Comparison of ENCODE assay signal across 8 mouse cellular contexts in the genomic region with DNA sequence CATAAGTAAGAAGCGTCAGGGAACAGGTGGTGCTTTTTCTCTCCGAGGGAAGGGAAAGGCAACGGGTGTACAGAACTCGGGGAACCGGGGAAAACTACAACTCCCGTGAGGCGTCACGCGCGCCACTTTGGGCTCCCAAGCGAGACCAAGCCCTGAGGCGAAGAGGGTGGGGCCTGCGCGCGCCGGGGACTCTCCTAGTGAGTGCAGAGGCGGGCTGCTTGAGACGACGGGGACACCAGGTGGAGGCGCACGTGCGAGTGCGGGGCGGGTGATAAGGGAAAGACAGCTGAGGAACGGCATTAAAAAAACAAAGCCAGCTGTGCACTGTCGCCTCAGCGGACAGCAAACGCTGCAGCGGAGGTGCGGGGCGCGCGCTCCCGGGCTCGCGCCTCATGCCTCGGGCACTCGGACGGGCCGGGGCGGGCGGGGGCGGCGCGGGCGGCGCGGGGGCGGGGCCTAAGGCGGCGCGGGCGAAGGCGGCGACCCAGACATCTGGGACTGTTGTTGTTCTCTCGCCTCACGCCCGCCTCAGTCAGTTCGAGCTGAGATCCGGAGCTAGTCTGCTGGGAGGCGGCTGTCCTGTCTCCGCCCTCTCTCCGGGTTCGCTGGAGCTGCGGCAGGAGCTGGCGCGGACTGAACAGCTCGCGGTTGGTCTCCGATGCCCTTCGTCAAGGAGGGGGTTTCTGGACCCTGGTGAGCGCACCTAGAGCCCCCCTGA. TPM values are rescaled to one million over a fixed set of nuclear protein-coding genes. Genes with fewer than 3 reads are reported as not detected.
DNase-seq lines count a peak whose midpoint lies in the region; ATAC-seq and TF ChIP-seq lines count a peak whose summit lies in the region.

Gene Pgm2l1, plus strand, starts transcription at position 237 of the 718 bp plus-strand sequence.

- peak; percentile 62 for TF ChIP-seq POLR2A in CH12.LX (IDR thresholded peaks at IDR 0.05; ENCODE audit: low read depth, low read length)

- peak; percentile 99 for ATAC-seq in forebrain, embryonic 11.5 days (replicated peaks; ENCODE audit: low FRiP score)
- peak; percentile 99 for ATAC-seq in heart, embryonic 16.5 days (replicated peaks; ENCODE audit: extremely low read depth, insufficient read depth, low FRiP score)
- peak; percentile 98 for ATAC-seq in liver, embryonic 15.5 days (ENCODE audit: insufficient read depth)
- peak; percentile 98 for ATAC-seq in neural tube, embryonic 12.5 days (ENCODE audit: low FRiP score, low read depth)

- peak within 1 kb of the TSS; percentile 95 for H3K4me2 ChIP-seq in CH12.LX (ENCODE audit: insufficient read depth, low read depth, poor library complexity, severe bottlenecking)
- peak within 1 kb of the TSS; percentile 98 for H3K4me2 ChIP-seq in forebrain, embryonic 11.5 days (ENCODE audit: low read depth, low read length, severe bottlenecking)
- peak within 1 kb of the TSS; percentile 86 for H3K4me2 ChIP-seq in heart, embryonic 16.5 days (ENCODE audit: low read depth, low read length)
- H3K4me2 ChIP-seq in liver, embryonic 15.5 days = peak within 1 kb of the TSS; percentile 97
- peak within 1 kb of the TSS; percentile 91 for H3K4me2 ChIP-seq in neural tube, embryonic 12.5 days (replicated peaks)

- H3K79me2 ChIP-seq in CH12.LX (replicated peaks; ENCODE audit: control insufficient read depth, extremely low read depth, insufficient read depth, poor library complexity, severe bottlenecking) = no peaks in the 10 kb centered on the region

- H3K27ac ChIP-seq in CH12.LX (ENCODE audit: insufficient read depth, low read depth) = no peak within 1 kb of the TSS
- H3K27ac ChIP-seq in forebrain, embryonic 11.5 days (ENCODE audit: low read depth, low read length) = peak within 1 kb of the TSS; percentile 82
- H3K27ac ChIP-seq in heart, embryonic 16.5 days (ENCODE audit: low read length) = peak within 1 kb of the TSS; percentile 86
- peak within 1 kb of the TSS; percentile 98 for H3K27ac ChIP-seq in liver, embryonic 15.5 days (replicated peaks)
- H3K27ac ChIP-seq in neural tube, embryonic 12.5 days = peak within 1 kb of the TSS; percentile 83

- TF ChIP-seq RAD21 in CH12.LX (IDR thresholded peaks at IDR 0.05; ENCODE audit: low read depth, low read length) = no peak

- H3K4me3 ChIP-seq in CH12.LX (replicated peaks in 1 of 3; ENCODE audit: low read depth in 2 of 3, low read length in 2 of 3, poor library complexity in 1 of 3) = peak within 1 kb of the TSS; percentile 54 to 75 (median 72)
- peak within 1 kb of the TSS; percentile 74 for H3K4me3 ChIP-seq in forebrain, embryonic 11.5 days (ENCODE audit: low read depth, low read length)
- H3K4me3 ChIP-seq in heart, embryonic 16.5 days (ENCODE audit: low read length) = peak within 1 kb of the TSS; percentile 86
- H3K4me3 ChIP-seq in liver, embryonic 15.5 days (replicated peaks) = peak within 1 kb of the TSS; percentile 81
- peak within 1 kb of the TSS; percentile 84 for H3K4me3 ChIP-seq in neural tube, embryonic 12.5 days

- H3K27me3 ChIP-seq in CH12.LX (replicated peaks) = peaks cover 2% of the 10 kb centered on the region
- no peaks in the 10 kb centered on the region for H3K27me3 ChIP-seq in forebrain, embryonic 11.5 days (ENCODE audit: control insufficient read depth, insufficient read depth, low read length)
- H3K27me3 ChIP-seq in heart, embryonic 16.5 days (ENCODE audit: control insufficient read depth, insufficient read depth, low read length) = no peaks in the 10 kb centered on the region
- no peaks in the 10 kb centered on the region; the same call in 1 of the 2 replicates for H3K27me3 ChIP-seq in liver, embryonic 15.5 days
- no peaks in the 10 kb centered on the region for H3K27me3 ChIP-seq in neural tube, embryonic 12.5 days (replicated peaks)

- in situ Hi-C loops in CH12.LX (cut with MboI; ENCODE audit: low pct_ligation_motif_present, low pct_unique_long_range_greater_than_20kb, low sequenced_read_pairs) = no loop called here

- TF ChIP-seq CTCF in CH12.LX (conservative IDR thresholded peaks at IDR 0.05 in 1 of 2, IDR thresholded peaks at IDR 0.05 in 1 of 2; ENCODE audit: low read depth in 2 of 2, low read length in 2 of 2) = no peak

- no peaks in the 10 kb centered on the region for H3K36me3 ChIP-seq in CH12.LX (replicated peaks in 1 of 2; ENCODE audit: control insufficient read depth in 1 of 2, insufficient read depth in 1 of 2, low read length in 1 of 2)
- no peaks in the 10 kb centered on the region for H3K36me3 ChIP-seq in forebrain, embryonic 11.5 days (ENCODE audit: control insufficient read depth, insufficient read depth, low read length)
- no peaks in the 10 kb centered on the region for H3K36me3 ChIP-seq in heart, embryonic 16.5 days (ENCODE audit: control insufficient read depth, insufficient read depth)
- H3K36me3 ChIP-seq in liver, embryonic 15.5 days (replicated peaks) = no peaks in the 10 kb centered on the region
- no peaks in the 10 kb centered on the region for H3K36me3 ChIP-seq in neural tube, embryonic 12.5 days

- WGBS in forebrain, embryonic 11.5 days = under 1% methylated on average over 54 of the region's 72 CpGs
- under 1% methylated on average over 72 of the region's 72 CpGs for WGBS in heart, embryonic 16.5 days
- WGBS in liver, embryonic 15.5 days (ENCODE audit: insufficient replicate concordance) = under 1% methylated on average over 69 of the region's 72 CpGs
- WGBS in neural tube, embryonic 12.5 days = under 1% methylated on average over 72 of the region's 72 CpGs

- TF ChIP-seq EP300 in CH12.LX (IDR thresholded peaks at IDR 0.05; ENCODE audit: low read length) = no peak

- peak; percentile 93 for DNase-seq in CH12.LX (ENCODE audit: extremely low read depth)
- peak; percentile 97 for DNase-seq in c-Kit-positive CD71-positive TER-119-negative erythroid progenitor cells, embryonic 14.5 days (ENCODE audit: low read depth)
- DNase-seq in forebrain, embryonic 11.5 days (ENCODE audit: low spot score) = peak; percentile 98
- peak; percentile 99 for DNase-seq in kidney, postnatal 36 days
- peak; percentile 93 for DNase-seq in telencephalon, adult 2 months (ENCODE audit: low read depth, low spot score)

- no peaks in the 10 kb centered on the region for H3K9me3 ChIP-seq in CH12.LX (replicated peaks; ENCODE audit: low read length)
- no peaks in the 10 kb centered on the region for H3K9me3 ChIP-seq in forebrain, embryonic 11.5 days (ENCODE audit: control insufficient read depth, low read length)
- no peaks in the 10 kb centered on the region for H3K9me3 ChIP-seq in heart, embryonic 16.5 days (replicated peaks; ENCODE audit: control insufficient read depth, low read length)
- H3K9me3 ChIP-seq in liver, embryonic 15.5 days (replicated peaks) = no peaks in the 10 kb centered on the region
- H3K9me3 ChIP-seq in neural tube, embryonic 12.5 days = no peaks in the 10 kb centered on the region

- H3K9ac ChIP-seq in CH12.LX (ENCODE audit: insufficient read depth, low read depth) = peak within 1 kb of the TSS; percentile 52
- peak within 1 kb of the TSS; percentile 74 for H3K9ac ChIP-seq in forebrain, embryonic 11.5 days (ENCODE audit: low read length)
- H3K9ac ChIP-seq in heart, embryonic 16.5 days (ENCODE audit: low read length) = peak within 1 kb of the TSS; percentile 84
- peak within 1 kb of the TSS; percentile 86 for H3K9ac ChIP-seq in liver, embryonic 15.5 days
- peak within 1 kb of the TSS; percentile 90 for H3K9ac ChIP-seq in neural tube, embryonic 12.5 days

- H3K4me1 ChIP-seq in CH12.LX (ENCODE audit: control insufficient read depth in 1 of 2, insufficient read depth in 2 of 2) = peaks cover 2 to 17% of the 10 kb centered on the region in 2 experiments; a peak in 3 of 4 replicates
- peaks cover 3% of the 10 kb centered on the region; the same call in 1 of the 2 replicates for H3K4me1 ChIP-seq in forebrain, embryonic 11.5 days (replicated peaks; ENCODE audit: control insufficient read depth, insufficient read depth, low read length)
- H3K4me1 ChIP-seq in heart, embryonic 16.5 days (ENCODE audit: control insufficient read depth, insufficient read depth, low read length) = peaks cover 6% of the 10 kb centered on the region; the same call in 1 of the 2 replicates
- H3K4me1 ChIP-seq in liver, embryonic 15.5 days (replicated peaks) = peaks cover 23% of the 10 kb centered on the region
- no peaks in the 10 kb centered on the region for H3K4me1 ChIP-seq in neural tube, embryonic 12.5 days

- dilution Hi-C loops in CH12.LX (cut with MboI; ENCODE audit: extremely low pct_ligation_motif_present, extremely low pct_unique_long_range_greater_than_20kb, low sequenced_read_pairs) = no loop called here

TF ChIP-seq in CH12.LX, 34 proteins besides CTCF, POLR2A, EP300 and RAD21 (continues in another document):
- TF ChIP-seq ZC3H11A (IDR thresholded peaks at IDR 0.05; ENCODE audit: low read depth, low read length) (no peak), IRF4 (IDR thresholded peaks at IDR 0.05; ENCODE audit: low read depth, low read length) (peak; percentile 61), CHD1 (IDR thresholded peaks at IDR 0.05; ENCODE audit: low read depth, low read length) (no peak), CHD2 (IDR thresholded peaks at IDR 0.05; ENCODE audit: low read length) (peak; percentile 42; the same call in 1 of the 2 replicates), UBTF (IDR thresholded peaks at IDR 0.05; ENCODE audit: low read depth, low read length) (no peak), PAX5 (IDR thresholded peaks at IDR 0.05; ENCODE audit: low read length) (no peak), ZKSCAN1 (IDR thresholded peaks at IDR 0.05; ENCODE audit: borderline replicate concordance, low read depth, low read length) (no peak), USF1 (IDR thresholded peaks at IDR 0.05; ENCODE audit: low read depth, low read length) (peak; percentile 42), MAX (IDR thresholded peaks at IDR 0.05; ENCODE audit: low read length) (peak; percentile 75), ELF1 (IDR thresholded peaks at IDR 0.05; ENCODE audit: low read depth, low read length) (peak; percentile 40; the same call in 1 of the 2 replicates), TBP (conservative IDR thresholded peaks at IDR 0.05; ENCODE audit: low read depth, low read length) (no peak), E2F4 (IDR thresholded peaks at IDR 0.05; ENCODE audit: insufficient replicate concordance, low read depth, low read length) (peak; percentile 60; the same call in 1 of the 2 replicates), MAZ (IDR thresholded peaks at IDR 0.05; ENCODE audit: low read depth, low read length) (peak; percentile 78; the same call in 1 of the 2 replicates), SIN3A (IDR thresholded peaks at IDR 0.05; ENCODE audit: low read length) (peak; percentile 83; the same call in 1 of the 2 replicates), MAFK (IDR thresholded peaks at IDR 0.05; ENCODE audit: insufficient replicate concordance, low read length) (no peak)

RNA-seq across cellular contexts. Expression of gene Pgm2l1, which starts in this region (rescaled TPM):
- total RNA-seq in CH12.LX (2012; rRNA removed) (1.2 and 1.3 TPM in 2 replicates), CH12.LX (2014; rRNA removed) (3.9 and 4.1 TPM in 2 replicates)
- polyA plus RNA-seq in CH12.LX (2012; ENCODE audit: insufficient read length, low read depth) = 3.4 and 3.5 TPM in 2 replicates
- polyA plus RNA-seq in forebrain, embryonic 11.5 days (2014; fragmentation: Nextera tagmentation; extraction: Ambion mirVana) = 5.2 and 6.2 TPM in 2 replicates
- 1.3 and 1.5 TPM in 2 replicates for polyA plus RNA-seq in heart, embryonic 16.5 days (2015; fragmentation: Nextera tagmentation; extraction: Ambion mirVana)
- polyA plus RNA-seq in liver, embryonic 15.5 days (2015; fragmentation: Nextera tagmentation; extraction: Ambion mirVana) = 1.4 and 1.8 TPM in 2 replicates
- polyA plus RNA-seq in neural tube, embryonic 12.5 days (2016; fragmentation: Nextera tagmentation; extraction: Ambion mirVana) = 11.4 and 12.0 TPM in 2 replicates
